In genomic region chr10:12736861-12737835, GRCm38 (mm10) we compare ENCODE assay signal across 8 mouse cellular contexts.
DNase-seq lines count a peak whose midpoint lies in the region; ATAC-seq lines count a peak whose summit lies in the region.
"Had no signal": no experiment of that assay in that cellular context is flagged by ENCODE, and none has a peak within 500 bp of the region (broad histone marks: within the 10 kb centered on the region; RNA-seq: fewer than 3 reads in every experiment).

No protein-coding gene starts in this region.

- peaks cover 14% of the 10 kb centered on the region for H3K4me1 ChIP-seq in neural tube, embryonic 12.5 days
- H3K4me1 ChIP-seq in hindbrain, embryonic 12.5 days: peaks cover 12% of the 10 kb centered on the region

- WGBS in neural tube, embryonic 12.5 days: 33% methylated on average over 18 of the region's 18 CpGs
- WGBS in hindbrain, embryonic 12.5 days: 49% methylated on average over 18 of the region's 18 CpGs

- H3K36me3 ChIP-seq in neural tube, embryonic 12.5 days: peaks cover 15% of the 10 kb centered on the region; the same call in 1 of the 2 replicates
- H3K36me3 ChIP-seq in hindbrain, embryonic 12.5 days: peaks cover 8% of the 10 kb centered on the region; the same call in 1 of the 2 replicates

- ATAC-seq in neural tube, embryonic 12.5 days (ENCODE audit: low FRiP score, low read depth): peak; percentile 82
- ATAC-seq in hindbrain, embryonic 12.5 days (ENCODE audit: low FRiP score): peak; percentile 48
- ATAC-seq in cerebellum, adult (ENCODE audit: insufficient number of reproducible peaks, low FRiP score, low TSS enrichment): no peak

- no peaks in the 10 kb centered on the region for H3K9me3 ChIP-seq in neural tube, embryonic 12.5 days
- no peaks in the 10 kb centered on the region for H3K9me3 ChIP-seq in hindbrain, embryonic 12.5 days (replicated peaks)
- H3K9me3 ChIP-seq: megakaryocyte, embryonic 14.5 days had no signal

- H3K9ac ChIP-seq in neural tube, embryonic 12.5 days: no peak overlapping the region
- no peak overlapping the region for H3K9ac ChIP-seq in hindbrain, embryonic 12.5 days

- 0 out of 2 replicates have a peak overlapping the region, but pooled peaks have one; percentile 0 for H3K4me2 ChIP-seq in neural tube, embryonic 12.5 days (replicated peaks)
- no peak overlapping the region for H3K4me2 ChIP-seq in hindbrain, embryonic 12.5 days (replicated peaks)

- H3K27me3 ChIP-seq in neural tube, embryonic 12.5 days (replicated peaks): no peaks in the 10 kb centered on the region
- H3K27me3 ChIP-seq in hindbrain, embryonic 12.5 days: no peaks in the 10 kb centered on the region
- H3K27me3 ChIP-seq: megakaryocyte, embryonic 14.5 days had no signal

- H3K27ac ChIP-seq in neural tube, embryonic 12.5 days: no peak overlapping the region
- H3K27ac ChIP-seq in hindbrain, embryonic 12.5 days: no peak overlapping the region

- no peak for DNase-seq in neural tube, embryonic 10.5 days (ENCODE audit: extremely low spot score, low spot score)
- DNase-seq in kidney, postnatal 4 days: peak; percentile 66 to 76
- DNase-seq in urinary bladder, postnatal 10 days (ENCODE audit: low spot score): no peak
- DNase-seq in adrenal gland, postnatal 36 days: no peak

- H3K4me3 ChIP-seq in neural tube, embryonic 12.5 days: no peak overlapping the region
- H3K4me3 ChIP-seq in hindbrain, embryonic 12.5 days: no peak overlapping the region
- H3K4me3 ChIP-seq: megakaryocyte, embryonic 14.5 days had no signal

Comparison
In these comparisons a context has a peak if more than half of its experiments do, and no peak if none do; other contexts are left out.
1. DNase-seq: peak in kidney, postnatal 4 days (2 of 2); none in neural tube, embryonic 10.5 days (single experiment), urinary bladder, postnatal 10 days (single experiment) and adrenal gland, postnatal 36 days (0 of 2).